Mouse (Mus musculus): ENCODE data around the gene Heg1. TPM values are rescaled to one million over a fixed set of nuclear protein-coding genes. Genes with fewer than 3 reads are reported as not detected.

The Heg1 gene
- polyA plus RNA-seq, 1 experiment from 2014 or later: 30.5 TPM

GRCm38 (mm10) chr16:33677313-33677690 lies 6.9 kb upstream of the Heg1 start:
- no peaks in the 10 kb centered on the region for H3K27me3 ChIP-seq
- 83% methylated on average over 7 of the region's 7 CpGs for whole genome bisulfite sequencing

GRCm38 (mm10) chr16:33677901-33678300 lies 6.3 kb upstream of the Heg1 start:
- ATAC-seq (replicated peaks; ENCODE audit: insufficient number of reproducible peaks, insufficient read depth, low FRiP score, low read depth): no peak
- Histone ChIP-seq H3K27me3 (no peaks in the 10 kb centered on the region), H3K9me3 (replicated peaks) (no peaks in the 10 kb centered on the region), H3K9ac (no peak overlapping the region), H3K27ac (no peak overlapping the region), H3K36me3 (no peaks in the 10 kb centered on the region), H3K4me1 (replicated peaks) (peaks cover 31% of the 10 kb centered on the region), H3K4me3 (no peak overlapping the region), H3K4me2 (no peak overlapping the region)
- WGBS: 81% methylated on average over 5 of the region's 5 CpGs

More at GRCm38 (mm10) chr16:33677313-33677690, 6.9 kb upstream of the Heg1 start:
- Histone ChIP-seq H3K9me3 (replicated peaks) (no peaks in the 10 kb centered on the region), H3K4me3 (no peak overlapping the region), H3K27ac (peak overlapping the region; percentile 66; the same call in 1 of the 2 replicates), H3K9ac (no peak overlapping the region), H3K4me2 (no peak overlapping the region), H3K4me1 (replicated peaks) (peaks cover 31% of the 10 kb centered on the region), H3K36me3 (no peaks in the 10 kb centered on the region)
- ATAC-seq (replicated peaks; ENCODE audit: insufficient number of reproducible peaks, insufficient read depth, low FRiP score, low read depth): no peak

GRCm38 (mm10) chr16:33680271-33680670 lies 3.9 kb upstream of the Heg1 start:
- Histone ChIP-seq H3K9ac (no peak overlapping the region), H3K9me3 (replicated peaks) (no peaks in the 10 kb centered on the region), H3K4me2 (no peak overlapping the region), H3K36me3 (no peaks in the 10 kb centered on the region), H3K27ac (peak overlapping the region; percentile 22), H3K4me1 (replicated peaks) (peaks cover 34% of the 10 kb centered on the region), H3K27me3 (no peaks in the 10 kb centered on the region), H3K4me3 (no peak overlapping the region)
- 74% methylated on average over 7 of the region's 7 CpGs for WGBS
- no peak for ATAC-seq (replicated peaks; ENCODE audit: insufficient number of reproducible peaks, insufficient read depth, low FRiP score, low read depth)

GRCm38 (mm10) chr16:33680816-33681215 lies 3.4 kb upstream of the Heg1 start:
- Histone ChIP-seq H3K9me3 (replicated peaks) (no peaks in the 10 kb centered on the region), H3K4me2 (no peak overlapping the region), H3K27ac (peak overlapping the region; percentile 22), H3K27me3 (no peaks in the 10 kb centered on the region), H3K4me1 (replicated peaks) (peaks cover 32% of the 10 kb centered on the region), H3K9ac (no peak overlapping the region), H3K4me3 (no peak overlapping the region), H3K36me3 (no peaks in the 10 kb centered on the region)
- 59% methylated on average over 10 of the region's 10 CpGs for WGBS
- ATAC-seq (replicated peaks; ENCODE audit: insufficient number of reproducible peaks, insufficient read depth, low FRiP score, low read depth): no peak

GRCm38 (mm10) chr16:33681661-33682060 lies 2.5 kb upstream of the Heg1 start:
- H3K36me3 ChIP-seq: no peaks in the 10 kb centered on the region
- H3K4me2 ChIP-seq: no peak overlapping the region
- peaks cover 32% of the 10 kb centered on the region for H3K4me1 ChIP-seq (replicated peaks)
- no peaks in the 10 kb centered on the region for H3K27me3 ChIP-seq
- no peak for ATAC-seq (replicated peaks; ENCODE audit: insufficient number of reproducible peaks, insufficient read depth, low FRiP score, low read depth)
- H3K4me3 ChIP-seq: no peak overlapping the region
- H3K9ac ChIP-seq: no peak overlapping the region
- no peaks in the 10 kb centered on the region for H3K9me3 ChIP-seq (replicated peaks)
- H3K27ac ChIP-seq: no peak overlapping the region

GRCm38 (mm10) chr16:33682651-33683050 lies 1.5 kb upstream of the Heg1 start:
- WGBS: 80% methylated on average over 3 of the region's 3 CpGs
- Histone ChIP-seq H3K4me1 (replicated peaks) (peaks cover 33% of the 10 kb centered on the region), H3K4me2 (no peak overlapping the region), H3K9ac (no peak overlapping the region), H3K4me3 (no peak overlapping the region), H3K27ac (no peak overlapping the region), H3K36me3 (no peaks in the 10 kb centered on the region), H3K27me3 (no peaks in the 10 kb centered on the region), H3K9me3 (replicated peaks) (no peaks in the 10 kb centered on the region)
- ATAC-seq (replicated peaks; ENCODE audit: insufficient number of reproducible peaks, insufficient read depth, low FRiP score, low read depth): no peak

- Histone ChIP-seq H3K9me3 (replicated peaks) (no peaks in the 10 kb centered on the region), H3K27me3 (no peaks in the 10 kb centered on the region), H3K4me2 (peak overlapping the region; percentile 74), H3K36me3 (no peaks in the 10 kb centered on the region), H3K9ac (peak overlapping the region; percentile 93), H3K27ac (peak overlapping the region; percentile 90), H3K4me3 (peak overlapping the region; percentile 85), H3K4me1 (replicated peaks) (peaks cover 41% of the 10 kb centered on the region)
- WGBS: 65% methylated on average over 13 of the region's 13 CpGs
- no peak for ATAC-seq (replicated peaks; ENCODE audit: insufficient number of reproducible peaks, insufficient read depth, low FRiP score, low read depth)
These were observed 686 bp upstream of the Heg1 start for GRCm38 (mm10) chr16:33683206-33684161.

GRCm38 (mm10) chr16:33684703-33685701 lies 832 bp downstream of the Heg1 start:
- H3K4me2 ChIP-seq: peak overlapping the region; percentile 74
- peak overlapping the region; percentile 93 for H3K9ac ChIP-seq
- H3K9me3 ChIP-seq (replicated peaks): no peaks in the 10 kb centered on the region
- peak overlapping the region; percentile 85 for H3K4me3 ChIP-seq
- no peaks in the 10 kb centered on the region for H3K27me3 ChIP-seq
- ATAC-seq (replicated peaks; ENCODE audit: insufficient number of reproducible peaks, insufficient read depth, low FRiP score, low read depth): peak; percentile 21
- no peaks in the 10 kb centered on the region for H3K36me3 ChIP-seq
- WGBS: under 1% methylated on average over 46 of the region's 46 CpGs
- H3K4me1 ChIP-seq (replicated peaks): peaks cover 51% of the 10 kb centered on the region
- peak overlapping the region; percentile 90 for H3K27ac ChIP-seq

- no peak for ATAC-seq (replicated peaks; ENCODE audit: insufficient number of reproducible peaks, insufficient read depth, low FRiP score, low read depth)
- H3K9ac ChIP-seq: peak overlapping the region; percentile 93
- H3K4me1 ChIP-seq (replicated peaks): peaks cover 56% of the 10 kb centered on the region
- no peaks in the 10 kb centered on the region for H3K9me3 ChIP-seq (replicated peaks)
- WGBS: 62% methylated on average over 1 of the region's 1 CpGs
- peak overlapping the region; percentile 85 for H3K4me3 ChIP-seq
- H3K36me3 ChIP-seq: no peaks in the 10 kb centered on the region
- peak overlapping the region; percentile 90; the same call in 1 of the 2 replicates for H3K27ac ChIP-seq
- H3K27me3 ChIP-seq: no peaks in the 10 kb centered on the region
- H3K4me2 ChIP-seq: peak overlapping the region; percentile 74
These were observed 1.9 kb downstream of the Heg1 start for GRCm38 (mm10) chr16:33686056-33686455.

- H3K27me3 ChIP-seq: no peaks in the 10 kb centered on the region
- ATAC-seq (replicated peaks; ENCODE audit: insufficient number of reproducible peaks, insufficient read depth, low FRiP score, low read depth): no peak
- H3K4me1 ChIP-seq (replicated peaks): peaks cover 68% of the 10 kb centered on the region
- no peaks in the 10 kb centered on the region for H3K36me3 ChIP-seq
- 47% methylated on average over 3 of the region's 3 CpGs for WGBS
- H3K4me3 ChIP-seq: peak overlapping the region; percentile 85
- peak overlapping the region; percentile 74 for H3K4me2 ChIP-seq
- H3K27ac ChIP-seq: peak overlapping the region; percentile 10
- no peaks in the 10 kb centered on the region for H3K9me3 ChIP-seq (replicated peaks)
- peak overlapping the region; percentile 93; the same call in 1 of the 2 replicates for H3K9ac ChIP-seq
These were observed 3.6 kb downstream of the Heg1 start for GRCm38 (mm10) chr16:33687724-33688123.

All from heart, embryonic 15.5 days (tissue).